Mouse (Mus musculus): ENCODE results near the gene Urm1.
A peak's percentile ranks its signal among the peaks of the same experiment; 100 is the strongest.

The Urm1 gene

GRCm38 (mm10) chr2:29827709-29828024 is 7.8 kb downstream of the Urm1 start:
- ATAC-seq (ENCODE audit: low TSS enrichment) = no peak

GRCm38 (mm10) chr2:29831106-29831505 is 11.2 kb downstream of the Urm1 start:
- ATAC-seq (ENCODE audit: low TSS enrichment) = no peak

GRCm38 (mm10) chr2:29833796-29834195 is 13.9 kb downstream of the Urm1 start:
- no peak for ATAC-seq (ENCODE audit: low TSS enrichment)

GRCm38 (mm10) chr2:29835391-29835899 is 15.6 kb downstream of the Urm1 start:
- 0 out of 2 replicates have a peak, but pooled peaks have one; percentile 24 for ATAC-seq (ENCODE audit: low TSS enrichment)

GRCm38 (mm10) chr2:29839460-29839859 is 19.6 kb downstream of the Urm1 start:
- ATAC-seq (ENCODE audit: low TSS enrichment) = no peak

GRCm38 (mm10) chr2:29843231-29844105 is 23.6 kb downstream of the Urm1 start:
- ATAC-seq (ENCODE audit: low TSS enrichment) = peak; percentile 45

GRCm38 (mm10) chr2:29844115-29844514 is 24.2 kb downstream of the Urm1 start:
- peak; percentile 11; the same call in 1 of the 2 replicates for ATAC-seq (ENCODE audit: low TSS enrichment)

- ATAC-seq (ENCODE audit: low TSS enrichment) = no peak
Observed at GRCm38 (mm10) chr2:29844661-29845060, 24.8 kb downstream of the Urm1 start.

GRCm38 (mm10) chr2:29845636-29846035 is 25.8 kb downstream of the Urm1 start:
- ATAC-seq (ENCODE audit: low TSS enrichment) = no peak

GRCm38 (mm10) chr2:29846061-29846853 is 26.4 kb downstream of the Urm1 start:
- no peak for ATAC-seq (ENCODE audit: low TSS enrichment)

- ATAC-seq (ENCODE audit: low TSS enrichment) = no peak
Observed at GRCm38 (mm10) chr2:29846911-29847310, 27.0 kb downstream of the Urm1 start.

- ATAC-seq (ENCODE audit: low TSS enrichment) = no peak
Observed at GRCm38 (mm10) chr2:29849041-29849440, 29.2 kb downstream of the Urm1 start.

- ATAC-seq (ENCODE audit: low TSS enrichment) = no peak
Observed at GRCm38 (mm10) chr2:29849841-29850480, 30.1 kb downstream of the Urm1 start.

GRCm38 (mm10) chr2:29852957-29853485 is 33.1 kb downstream of the Urm1 start:
- ATAC-seq (ENCODE audit: low TSS enrichment) = no peak

- no peak for ATAC-seq (ENCODE audit: low TSS enrichment)
Observed at GRCm38 (mm10) chr2:29853736-29854135, 33.9 kb downstream of the Urm1 start.

- no peak for ATAC-seq (ENCODE audit: low TSS enrichment)
Observed at GRCm38 (mm10) chr2:29855585-29856210, 35.8 kb downstream of the Urm1 start.

GRCm38 (mm10) chr2:29856451-29857260 is 36.8 kb downstream of the Urm1 start:
- peak; percentile 44; the same call in 1 of the 2 replicates for ATAC-seq (ENCODE audit: low TSS enrichment)

GRCm38 (mm10) chr2:29857341-29857740 is 37.5 kb downstream of the Urm1 start:
- ATAC-seq (ENCODE audit: low TSS enrichment) = no peak

- ATAC-seq (ENCODE audit: low TSS enrichment) = no peak
Observed at GRCm38 (mm10) chr2:29857967-29858366, 38.1 kb downstream of the Urm1 start.

- ATAC-seq (ENCODE audit: low TSS enrichment) = no peak
Observed at GRCm38 (mm10) chr2:29858748-29859473, 39.0 kb downstream of the Urm1 start.
